Mouse (Mus musculus) lung, adult 2 months (tissue): ENCODE measurements around the gene Dpp6.

ENCODE experiments used
- CTCF ChIP-seq: fragments of 200-500 bp; IDR thresholded peaks from 2 replicates; pipeline ENCODE4 v1.5.1; 2011; ENCODE audit warnings: mild to moderate bottlenecking, low read length, control low read depth; ENCODE audit not compliant: insufficient read depth
- POLR2A ChIP-seq: fragments of 200-500 bp; IDR thresholded peaks from 2 replicates; pipeline ENCODE4 v1.6.1; 2011; ENCODE audit warnings: low read depth, mild to moderate bottlenecking, control low read depth, low read length, borderline replicate concordance; ENCODE audit errors: extremely low read depth

GRCm38 (mm10) chr5:27380656-27381385 is 563.8 kb downstream of the Dpp6 start:
- no peak for TF ChIP-seq POLR2A
- no peak for TF ChIP-seq CTCF
